Mouse (Mus musculus): ENCODE measurements around the gene Col6a6. TPM values are rescaled to one million over a fixed set of nuclear protein-coding genes. Genes with fewer than 3 reads are reported as not detected.

Col6a6 gene
- polyA plus RNA-seq, 1 experiment from 2014 or later = 0.09 TPM

- H3K27ac ChIP-seq (ENCODE audit: low read depth, low read length) = no peak overlapping the region
- no peaks in the 10 kb centered on the region for H3K4me1 ChIP-seq (replicated peaks; ENCODE audit: control insufficient read depth, insufficient read depth, low read length)
- no peak overlapping the region for H3K4me3 ChIP-seq (ENCODE audit: low read depth, low read length)
- H3K27me3 ChIP-seq (ENCODE audit: control insufficient read depth, insufficient read depth, low read length) = no peaks in the 10 kb centered on the region
- ATAC-seq (ENCODE audit: low FRiP score) (no peak), DNase-seq (ENCODE audit: low spot score) (no peak)
- H3K4me2 ChIP-seq (replicated peaks; ENCODE audit: low read depth, low read length) = no peak overlapping the region
- no peak overlapping the region for H3K9ac ChIP-seq (ENCODE audit: low read depth, low read length)
- no peaks in the 10 kb centered on the region for H3K36me3 ChIP-seq (ENCODE audit: control insufficient read depth, insufficient read depth, low read length)
- H3K9me3 ChIP-seq (ENCODE audit: control insufficient read depth, low read length) = no peaks in the 10 kb centered on the region
- 82% methylated on average over 3 of the region's 3 CpGs for WGBS
These were observed 39.8 kb downstream of the Col6a6 start for GRCm38 (mm10) chr9:105788203-105788602.

GRCm38 (mm10) chr9:105787800-105788199, 40.2 kb downstream of the Col6a6 start:
- 86% methylated on average over 11 of the region's 11 CpGs for WGBS
- ATAC-seq (ENCODE audit: low FRiP score) = no peak

GRCm38 (mm10) chr9:105784026-105784425, 43.9 kb downstream of the Col6a6 start:
- Histone ChIP-seq H3K36me3 (ENCODE audit: control insufficient read depth, insufficient read depth, low read length) (no peaks in the 10 kb centered on the region), H3K27me3 (ENCODE audit: control insufficient read depth, insufficient read depth, low read length) (no peaks in the 10 kb centered on the region), H3K27ac (ENCODE audit: low read depth, low read length) (no peak overlapping the region), H3K4me1 (replicated peaks; ENCODE audit: control insufficient read depth, insufficient read depth, low read length) (no peaks in the 10 kb centered on the region), H3K9me3 (ENCODE audit: control insufficient read depth, low read length) (no peaks in the 10 kb centered on the region), H3K9ac (ENCODE audit: low read depth, low read length) (no peak overlapping the region), H3K4me2 (replicated peaks; ENCODE audit: low read depth, low read length) (no peak overlapping the region), H3K4me3 (ENCODE audit: low read depth, low read length) (no peak overlapping the region)
- ATAC-seq (ENCODE audit: low FRiP score) (no peak), DNase-seq (ENCODE audit: low spot score) (no peak)
- 89% methylated on average over 4 of the region's 4 CpGs for WGBS

More at GRCm38 (mm10) chr9:105787800-105788199, 40.2 kb downstream of the Col6a6 start:
- no peak for DNase-seq (ENCODE audit: low spot score)
- no peaks in the 10 kb centered on the region for H3K36me3 ChIP-seq (ENCODE audit: control insufficient read depth, insufficient read depth, low read length)
- no peak overlapping the region for H3K9ac ChIP-seq (ENCODE audit: low read depth, low read length)
- no peak overlapping the region for H3K27ac ChIP-seq (ENCODE audit: low read depth, low read length)
- no peaks in the 10 kb centered on the region for H3K9me3 ChIP-seq (ENCODE audit: control insufficient read depth, low read length)
- no peak overlapping the region for H3K4me2 ChIP-seq (replicated peaks; ENCODE audit: low read depth, low read length)
- H3K4me1 ChIP-seq (replicated peaks; ENCODE audit: control insufficient read depth, insufficient read depth, low read length) = no peaks in the 10 kb centered on the region
- H3K4me3 ChIP-seq (ENCODE audit: low read depth, low read length) = no peak overlapping the region
- H3K27me3 ChIP-seq (ENCODE audit: control insufficient read depth, insufficient read depth, low read length) = no peaks in the 10 kb centered on the region

DNA sequence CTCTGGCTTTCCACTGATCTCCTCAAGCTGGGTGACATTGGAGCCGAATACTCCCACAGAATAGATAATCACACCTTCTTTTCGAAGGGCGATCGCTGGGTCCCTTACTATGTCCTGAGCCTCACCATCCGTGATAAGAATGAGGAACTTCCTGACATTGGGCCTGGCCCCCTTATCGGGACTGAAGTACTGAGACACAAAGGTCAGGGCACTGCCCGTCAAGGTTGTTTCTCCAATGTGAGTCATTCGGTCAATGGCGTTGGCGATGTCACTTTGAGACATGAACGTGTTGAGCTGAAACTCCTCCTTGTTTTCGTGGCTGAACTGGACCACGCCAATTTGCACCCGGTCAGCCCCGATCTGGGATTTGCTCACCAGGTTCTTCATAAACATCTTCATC, 47.3 kb downstream of the Col6a6 start:
- DNase-seq (ENCODE audit: low spot score) = no peak
- 95% methylated on average over 15 of the region's 15 CpGs for WGBS
- no peaks in the 10 kb centered on the region for H3K36me3 ChIP-seq (ENCODE audit: control insufficient read depth, insufficient read depth, low read length)
- H3K4me1 ChIP-seq (replicated peaks; ENCODE audit: control insufficient read depth, insufficient read depth, low read length) = no peaks in the 10 kb centered on the region
- H3K9me3 ChIP-seq (ENCODE audit: control insufficient read depth, low read length) = no peaks in the 10 kb centered on the region
- no peak for ATAC-seq (ENCODE audit: low FRiP score)
- no peak overlapping the region for H3K27ac ChIP-seq (ENCODE audit: low read depth, low read length)
- H3K9ac ChIP-seq (ENCODE audit: low read depth, low read length) = no peak overlapping the region
- H3K27me3 ChIP-seq (ENCODE audit: control insufficient read depth, insufficient read depth, low read length) = no peaks in the 10 kb centered on the region
- H3K4me3 ChIP-seq (ENCODE audit: low read depth, low read length) = no peak overlapping the region
- no peak overlapping the region for H3K4me2 ChIP-seq (replicated peaks; ENCODE audit: low read depth, low read length)

- ATAC-seq (ENCODE audit: low FRiP score) = no peak
- no peak overlapping the region for H3K9ac ChIP-seq (ENCODE audit: low read depth, low read length)
- no peaks in the 10 kb centered on the region for H3K27me3 ChIP-seq (ENCODE audit: control insufficient read depth, insufficient read depth, low read length)
These were observed 49.2 kb downstream of the Col6a6 start for GRCm38 (mm10) chr9:105778741-105779140.

DNA sequence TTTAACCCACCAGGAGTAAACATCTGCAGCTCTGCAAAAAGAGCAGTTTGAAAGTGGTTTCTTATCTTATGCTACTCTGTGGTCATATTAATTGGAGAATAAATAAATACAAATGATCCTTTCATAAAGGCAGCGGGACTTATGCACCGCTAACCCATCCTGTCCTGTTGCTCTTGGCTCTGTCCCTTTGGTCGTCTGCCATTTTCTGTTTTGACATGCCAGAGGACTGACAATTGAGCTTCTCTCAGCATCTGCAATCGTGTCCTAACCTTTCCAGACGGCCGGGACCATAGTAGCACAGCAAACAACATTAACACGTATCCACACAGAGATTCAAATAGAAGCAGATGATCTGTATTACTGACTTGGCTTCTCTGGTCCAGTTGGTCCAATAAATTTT, 53.1 kb downstream of the Col6a6 start:
- Histone ChIP-seq H3K4me2 (replicated peaks; ENCODE audit: low read depth, low read length) (no peak overlapping the region), H3K4me1 (replicated peaks; ENCODE audit: control insufficient read depth, insufficient read depth, low read length) (no peaks in the 10 kb centered on the region), H3K9me3 (ENCODE audit: control insufficient read depth, low read length) (no peaks in the 10 kb centered on the region), H3K36me3 (ENCODE audit: control insufficient read depth, insufficient read depth, low read length) (no peaks in the 10 kb centered on the region), H3K9ac (ENCODE audit: low read depth, low read length) (no peak overlapping the region), H3K27ac (ENCODE audit: low read depth, low read length) (no peak overlapping the region), H3K27me3 (ENCODE audit: control insufficient read depth, insufficient read depth, low read length) (no peaks in the 10 kb centered on the region), H3K4me3 (ENCODE audit: low read depth, low read length) (no peak overlapping the region)
- DNase-seq (ENCODE audit: low spot score) (no peak), ATAC-seq (ENCODE audit: low FRiP score) (no peak)
- 90% methylated on average over 7 of the region's 7 CpGs for WGBS

More at GRCm38 (mm10) chr9:105778741-105779140, 49.2 kb downstream of the Col6a6 start:
- Histone ChIP-seq H3K4me1 (replicated peaks; ENCODE audit: control insufficient read depth, insufficient read depth, low read length) (no peaks in the 10 kb centered on the region), H3K36me3 (ENCODE audit: control insufficient read depth, insufficient read depth, low read length) (no peaks in the 10 kb centered on the region), H3K4me2 (replicated peaks; ENCODE audit: low read depth, low read length) (no peak overlapping the region), H3K27ac (ENCODE audit: low read depth, low read length) (no peak overlapping the region), H3K4me3 (ENCODE audit: low read depth, low read length) (no peak overlapping the region), H3K9me3 (ENCODE audit: control insufficient read depth, low read length) (no peaks in the 10 kb centered on the region)
- DNase-seq (ENCODE audit: low spot score) = no peak
- 85% methylated on average over 6 of the region's 6 CpGs for WGBS

- WGBS = 92% methylated on average over 19 of the region's 19 CpGs
- no peak overlapping the region for H3K9ac ChIP-seq (ENCODE audit: low read depth, low read length)
- no peak overlapping the region for H3K4me3 ChIP-seq (ENCODE audit: low read depth, low read length)
- no peak overlapping the region for H3K4me2 ChIP-seq (replicated peaks; ENCODE audit: low read depth, low read length)
- H3K9me3 ChIP-seq (ENCODE audit: control insufficient read depth, low read length) = no peaks in the 10 kb centered on the region
- no peaks in the 10 kb centered on the region for H3K4me1 ChIP-seq (replicated peaks; ENCODE audit: control insufficient read depth, insufficient read depth, low read length)
- ATAC-seq (ENCODE audit: low FRiP score) (no peak), DNase-seq (ENCODE audit: low spot score) (no peak)
- no peaks in the 10 kb centered on the region for H3K36me3 ChIP-seq (ENCODE audit: control insufficient read depth, insufficient read depth, low read length)
- no peaks in the 10 kb centered on the region for H3K27me3 ChIP-seq (ENCODE audit: control insufficient read depth, insufficient read depth, low read length)
- H3K27ac ChIP-seq (ENCODE audit: low read depth, low read length) = no peak overlapping the region
These were observed 53.6 kb downstream of the Col6a6 start for GRCm38 (mm10) chr9:105774321-105774720.

GRCm38 (mm10) chr9:105771380-105771779, 56.6 kb downstream of the Col6a6 start:
- Histone ChIP-seq H3K4me1 (replicated peaks; ENCODE audit: control insufficient read depth, insufficient read depth, low read length) (no peaks in the 10 kb centered on the region), H3K4me3 (ENCODE audit: low read depth, low read length) (no peak overlapping the region), H3K36me3 (ENCODE audit: control insufficient read depth, insufficient read depth, low read length) (no peaks in the 10 kb centered on the region), H3K9me3 (ENCODE audit: control insufficient read depth, low read length) (no peaks in the 10 kb centered on the region), H3K4me2 (replicated peaks; ENCODE audit: low read depth, low read length) (no peak overlapping the region), H3K27me3 (ENCODE audit: control insufficient read depth, insufficient read depth, low read length) (no peaks in the 10 kb centered on the region), H3K27ac (ENCODE audit: low read depth, low read length) (no peak overlapping the region), H3K9ac (ENCODE audit: low read depth, low read length) (no peak overlapping the region)
- WGBS = 76% methylated on average over 3 of the region's 3 CpGs
- DNase-seq (ENCODE audit: low spot score) = no peak
- ATAC-seq (ENCODE audit: low FRiP score) = no peak

DNA sequence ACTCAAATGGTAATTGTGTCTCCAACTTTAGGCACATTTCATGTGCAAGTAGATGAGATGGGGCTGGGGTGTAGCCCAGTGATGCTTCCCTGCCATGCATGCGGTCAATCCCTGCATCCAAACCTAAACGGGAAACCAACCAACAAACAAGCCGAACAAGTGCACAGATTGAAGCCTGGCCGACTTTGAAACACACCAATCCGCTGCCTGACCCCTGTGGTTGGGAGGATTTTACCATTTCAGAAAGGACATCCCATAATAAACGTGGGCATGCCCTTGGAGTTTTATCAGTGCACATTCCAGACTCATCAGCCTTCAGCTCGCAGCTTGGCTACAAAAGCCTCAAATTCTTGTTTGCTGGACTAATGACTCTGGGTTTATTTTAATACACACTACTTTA, 57.3 kb downstream of the Col6a6 start:
- DNase-seq (ENCODE audit: low spot score) (no peak), ATAC-seq (ENCODE audit: low FRiP score) (no peak)
- Histone ChIP-seq H3K36me3 (ENCODE audit: control insufficient read depth, insufficient read depth, low read length) (no peaks in the 10 kb centered on the region), H3K9me3 (ENCODE audit: control insufficient read depth, low read length) (no peaks in the 10 kb centered on the region), H3K27me3 (ENCODE audit: control insufficient read depth, insufficient read depth, low read length) (no peaks in the 10 kb centered on the region), H3K4me2 (replicated peaks; ENCODE audit: low read depth, low read length) (no peak overlapping the region), H3K9ac (ENCODE audit: low read depth, low read length) (no peak overlapping the region), H3K27ac (ENCODE audit: low read depth, low read length) (no peak overlapping the region), H3K4me1 (replicated peaks; ENCODE audit: control insufficient read depth, insufficient read depth, low read length) (no peaks in the 10 kb centered on the region), H3K4me3 (ENCODE audit: low read depth, low read length) (no peak overlapping the region)
- 75% methylated on average over 7 of the region's 7 CpGs for WGBS
